Mouse (Mus musculus): ENCODE results near the gene Osbpl11.
"Not testable (repeated sequence)": the region's sequence is repeated elsewhere in the genome, so short reads cannot be mapped to it uniquely, and the experiment has no call there.

Gene Osbpl11

GRCm38 (mm10) chr16:33176831-33177230 lies 8.0 kb upstream of the Osbpl11 start:
- in situ Hi-C loops (cut with MboI, MseI): not testable (repeated sequence)

GRCm38 (mm10) chr16:33177722-33178121 lies 7.1 kb upstream of the Osbpl11 start:
- in situ Hi-C loops (cut with MboI, MseI): no loop called here

GRCm38 (mm10) chr16:33178278-33179074 lies 6.4 kb upstream of the Osbpl11 start:
- in situ Hi-C loops (cut with MboI, MseI): no loop called here

GRCm38 (mm10) chr16:33179222-33179621 lies 5.6 kb upstream of the Osbpl11 start:
- in situ Hi-C loops (cut with MboI, MseI): not testable (repeated sequence)

GRCm38 (mm10) chr16:33179911-33180310 lies 5.0 kb upstream of the Osbpl11 start:
- in situ Hi-C loops (cut with MboI, MseI): no loop called here

- in situ Hi-C loops (cut with MboI, MseI): no loop called here
Measured at GRCm38 (mm10) chr16:33180793-33181192, 4.1 kb upstream of the Osbpl11 start.

- in situ Hi-C loops (cut with MboI, MseI): no loop called here
Measured at GRCm38 (mm10) chr16:33185261-33186046, 583 bp downstream of the Osbpl11 start.

GRCm38 (mm10) chr16:33186134-33186533 lies 1.3 kb downstream of the Osbpl11 start:
- in situ Hi-C loops (cut with MboI, MseI): no loop called here

GRCm38 (mm10) chr16:33188076-33188475 lies 3.2 kb downstream of the Osbpl11 start:
- in situ Hi-C loops (cut with MboI, MseI): no loop called here

- in situ Hi-C loops (cut with MboI, MseI): loop anchor here (5.0 kb wide), 1 partner anchor 56 kb away; no protein-coding TSS in a partner anchor
Measured at GRCm38 (mm10) chr16:33191671-33192091, 6.8 kb downstream of the Osbpl11 start.

GRCm38 (mm10) chr16:33192280-33192679 lies 7.4 kb downstream of the Osbpl11 start:
- in situ Hi-C loops (cut with MboI, MseI): loop anchor here (5.0 kb wide), 1 partner anchor 55 kb away; no protein-coding TSS in a partner anchor

- in situ Hi-C loops (cut with MboI, MseI): loop anchor here (5.0 kb wide), 1 partner anchor 54 kb away; no protein-coding TSS in a partner anchor
Measured at GRCm38 (mm10) chr16:33193649-33194048, 8.8 kb downstream of the Osbpl11 start.

GRCm38 (mm10) chr16:33195686-33196313 lies 10.9 kb downstream of the Osbpl11 start:
- in situ Hi-C loops (cut with MboI, MseI): no loop called here

- in situ Hi-C loops (cut with MboI, MseI): no loop called here
Measured at GRCm38 (mm10) chr16:33196578-33196977, 11.7 kb downstream of the Osbpl11 start.

- in situ Hi-C loops (cut with MboI, MseI): no loop called here
Measured at GRCm38 (mm10) chr16:33200589-33200988, 15.7 kb downstream of the Osbpl11 start.

- in situ Hi-C loops (cut with MboI, MseI): no loop called here
Measured at GRCm38 (mm10) chr16:33210812-33211211, 25.9 kb downstream of the Osbpl11 start.

GRCm38 (mm10) chr16:33216313-33217003 lies 31.6 kb downstream of the Osbpl11 start:
- in situ Hi-C loops (cut with MboI, MseI): no loop called here

GRCm38 (mm10) chr16:33217553-33218085 lies 32.7 kb downstream of the Osbpl11 start:
- in situ Hi-C loops (cut with MboI, MseI): not testable (repeated sequence)

- in situ Hi-C loops (cut with MboI, MseI): no loop called here
Measured at GRCm38 (mm10) chr16:33222482-33222881, 37.6 kb downstream of the Osbpl11 start.

GRCm38 (mm10) chr16:33224381-33224780 lies 39.5 kb downstream of the Osbpl11 start:
- in situ Hi-C loops (cut with MboI, MseI): no loop called here

GRCm38 (mm10) chr16:33234128-33234527 lies 49.3 kb downstream of the Osbpl11 start:
- in situ Hi-C loops (cut with MboI, MseI): no loop called here

All from T-helper 2 cell (primary cell).